Comparison of ENCODE assay signal across 17 mouse cellular contexts in the genomic region with DNA sequence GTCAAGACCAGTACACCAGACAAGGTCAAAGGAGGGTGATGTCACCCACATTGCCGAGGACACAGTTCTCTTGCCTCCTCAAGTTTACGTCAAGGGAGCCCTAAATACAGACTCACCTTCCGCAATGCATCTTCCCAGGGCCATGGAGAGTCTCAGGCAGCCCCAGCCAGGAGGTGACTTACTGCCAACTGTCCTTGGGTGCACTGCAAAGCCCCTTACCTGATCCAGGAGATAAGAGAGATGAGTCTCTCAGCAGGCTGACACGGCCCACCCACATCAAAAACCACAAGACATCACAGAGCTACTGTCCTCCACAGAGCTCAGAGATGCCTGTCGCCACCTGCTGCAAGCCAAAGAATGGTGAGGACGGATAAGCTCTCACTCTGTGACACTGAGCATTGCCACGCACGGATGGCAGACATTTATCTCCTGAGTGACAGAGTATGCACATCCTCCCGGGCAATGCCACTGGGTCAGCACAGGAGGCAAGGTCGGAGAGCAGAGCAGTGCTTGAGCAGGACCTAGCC. TPM values are rescaled to one million over a fixed set of nuclear protein-coding genes. Genes with fewer than 3 reads are reported as not detected.
DNase-seq lines count a peak whose midpoint lies in the region; ATAC-seq and TF ChIP-seq lines count a peak whose summit lies in the region.
"Had no signal": no experiment of that assay in that cellular context is flagged by ENCODE, and none has a peak within 500 bp of the region (broad histone marks: within the 10 kb centered on the region; RNA-seq: fewer than 3 reads in every experiment).

Gene Il9r (minus strand): TSS at position 205 of the 527 bp plus-strand sequence.

- no peak for DNase-seq in embryonic facial prominence, embryonic 10.5 days (ENCODE audit: low spot score)
- no peak for DNase-seq in spleen, adult 2 months (ENCODE audit: low read depth in 1 of 2, low spot score in 2 of 2)
- no peak for DNase-seq in spleen, postnatal 4 days (ENCODE audit: low spot score in 2 of 2)
- DNase-seq in adrenal gland, postnatal 36 days: peak; percentile 46 to 53
- peak; percentile 66 to 73 for DNase-seq in thymus, postnatal 10 days (ENCODE audit: low spot score in 2 of 2)
- DNase-seq in cerebellum, postnatal 10 days: no peak
- no peak for DNase-seq in lung, adult 18-20 months
- DNase-seq: cerebellum, adult 2 months; kidney, adult 11 months; retina, postnatal 1 day had no signal

- 0 out of 2 replicates have a peak, but pooled peaks cover 3% of the 10 kb centered on the region for H3K27me3 ChIP-seq in embryonic facial prominence, embryonic 12.5 days
- peaks cover 17% of the 10 kb centered on the region for H3K27me3 ChIP-seq in embryonic facial prominence, embryonic 10.5 days (replicated peaks; ENCODE audit: low read depth, poor library complexity, severe bottlenecking)
- H3K27me3 ChIP-seq in spleen, adult 2 months (ENCODE audit: control insufficient read depth, insufficient read depth, low read length): no peaks in the 10 kb centered on the region

- H3K4me2 ChIP-seq in embryonic facial prominence, embryonic 12.5 days (replicated peaks): no peak within 1 kb of the TSS
- H3K4me2 ChIP-seq: embryonic facial prominence, embryonic 15.5 days; limb, embryonic 15.5 days had no signal

- peak within 1 kb of the TSS; percentile 10; the same call in 1 of the 2 replicates for H3K9ac ChIP-seq in embryonic facial prominence, embryonic 12.5 days
- H3K9ac ChIP-seq: embryonic facial prominence, embryonic 15.5 days; limb, embryonic 15.5 days had no signal

- H3K4me3 ChIP-seq in embryonic facial prominence, embryonic 12.5 days: no peak within 1 kb of the TSS
- H3K4me3 ChIP-seq in embryonic facial prominence, embryonic 10.5 days: no peak within 1 kb of the TSS
- H3K4me3 ChIP-seq in spleen, adult 2 months (ENCODE audit: extremely low read depth, insufficient read depth, insufficient read length): peak within 1 kb of the TSS; percentile 54
- H3K4me3 ChIP-seq: embryonic facial prominence, embryonic 15.5 days; limb, embryonic 15.5 days had no signal

- no peaks in the 10 kb centered on the region for H3K36me3 ChIP-seq in embryonic facial prominence, embryonic 12.5 days
- no peaks in the 10 kb centered on the region for H3K36me3 ChIP-seq in embryonic facial prominence, embryonic 10.5 days (replicated peaks)
- no peaks in the 10 kb centered on the region for H3K36me3 ChIP-seq in spleen, adult 2 months (ENCODE audit: control insufficient read depth, insufficient read depth, low read length)
- H3K36me3 ChIP-seq: embryonic facial prominence, embryonic 15.5 days; limb, embryonic 15.5 days had no signal

- H3K4me1 ChIP-seq in embryonic facial prominence, embryonic 12.5 days: peaks cover 8% of the 10 kb centered on the region; the same call in 1 of the 2 replicates
- peaks cover 26% of the 10 kb centered on the region for H3K4me1 ChIP-seq in embryonic facial prominence, embryonic 10.5 days
- peaks cover 14% of the 10 kb centered on the region for H3K4me1 ChIP-seq in spleen, adult 2 months (ENCODE audit: control insufficient read depth, insufficient read depth, insufficient read length)

- no peaks in the 10 kb centered on the region for H3K9me3 ChIP-seq in embryonic facial prominence, embryonic 12.5 days
- H3K9me3 ChIP-seq in embryonic facial prominence, embryonic 10.5 days: no peaks in the 10 kb centered on the region
- H3K9me3 ChIP-seq: embryonic facial prominence, embryonic 15.5 days; limb, embryonic 15.5 days had no signal

- no peak for ATAC-seq in embryonic facial prominence, embryonic 12.5 days (ENCODE audit: insufficient number of reproducible peaks, insufficient read depth, low FRiP score, low TSS enrichment)
- ATAC-seq: midbrain, embryonic 16.5 days had no signal

- TF ChIP-seq CTCF in spleen, adult 2 months (IDR thresholded peaks at IDR 0.05; ENCODE audit: extremely low read depth, insufficient read depth, insufficient read length, insufficient replicate concordance): no peak

- no peak for TF ChIP-seq POLR2A in spleen, adult 2 months (IDR thresholded peaks at IDR 0.05; ENCODE audit: low read depth, low read length)

- H3K27ac ChIP-seq in embryonic facial prominence, embryonic 12.5 days: no peak within 1 kb of the TSS
- no peak within 1 kb of the TSS for H3K27ac ChIP-seq in embryonic facial prominence, embryonic 10.5 days (replicated peaks)
- H3K27ac ChIP-seq in spleen, adult 2 months (ENCODE audit: insufficient read depth, low read length): peak within 1 kb of the TSS; percentile 44; the same call in 1 of the 2 replicates
- H3K27ac ChIP-seq: embryonic facial prominence, embryonic 15.5 days; limb, embryonic 15.5 days had no signal

- 75% methylated on average over 10 of the region's 10 CpGs for WGBS in embryonic facial prominence, embryonic 12.5 days
- WGBS in embryonic facial prominence, embryonic 10.5 days: 78% methylated on average over 10 of the region's 10 CpGs
- 48% methylated on average over 10 of the region's 10 CpGs for WGBS in spleen, adult 2 months

RNA-seq across cellular contexts. Expression of gene Il9r, which starts in this region (rescaled TPM):
- polyA plus RNA-seq in embryonic facial prominence, embryonic 12.5 days (2016; fragmentation: Nextera tagmentation; extraction: Ambion mirVana): not detected in 2 replicates
- polyA plus RNA-seq in embryonic facial prominence, embryonic 10.5 days (2016; fragmentation: Nextera tagmentation; extraction: Ambion mirVana): 0.05 TPM in 1 of 2 replicates, not detected in the other
- 27.6 and 36.0 TPM in 2 replicates for polyA plus RNA-seq in spleen, adult 2 months (2012; rRNA removed)
- under 1 TPM; 0.26 to 0.96 TPM for total RNA-seq in adrenal gland, postnatal 36 days (2021)
- total RNA-seq: layer of hippocampus, postnatal 14 days had no signal
- polyA plus RNA-seq: C2C12; cerebellum, adult 2 months; heart, embryonic 14.5 days; midbrain, embryonic 16.5 days had no signal

Comparison
In these comparisons a context has a peak if more than half of its experiments do, and no peak if none do; other contexts are left out.
1. RNA of gene Il9r (polyA plus RNA-seq): 27.6 to 36.0 TPM in spleen, adult 2 months; not detected in embryonic facial prominence, embryonic 12.5 days and 0.05 TPM in embryonic facial prominence, embryonic 10.5 days; every median in the first group is over 10 times any median in the second.
2. Peak in DNase-seq in adrenal gland, postnatal 36 days; RNA of the gene not detected or under 1 TPM.
3. DNase-seq: peak in thymus, postnatal 10 days (2 of 2); none in embryonic facial prominence, embryonic 10.5 days (single experiment), spleen, adult 2 months (0 of 2), spleen, postnatal 4 days (0 of 2), cerebellum, postnatal 10 days (0 of 2) and lung, adult 18-20 months (0 of 2).